Mouse (Mus musculus) lung, postnatal 10 days (tissue): ENCODE data around the gene Slc16a5.

Experiments
- DNase-seq: peaks from one replicate; pipeline ENCODE4 v3.0.0; 2021

The Slc16a5 gene

GRCm38 (mm10) chr11:115516942-115517341 lies 54.7 kb downstream of the Slc16a5 start:
- no peak for DNase-seq

GRCm38 (mm10) chr11:115518693-115519092 lies 56.4 kb downstream of the Slc16a5 start:
- no peak for DNase-seq

DNA sequence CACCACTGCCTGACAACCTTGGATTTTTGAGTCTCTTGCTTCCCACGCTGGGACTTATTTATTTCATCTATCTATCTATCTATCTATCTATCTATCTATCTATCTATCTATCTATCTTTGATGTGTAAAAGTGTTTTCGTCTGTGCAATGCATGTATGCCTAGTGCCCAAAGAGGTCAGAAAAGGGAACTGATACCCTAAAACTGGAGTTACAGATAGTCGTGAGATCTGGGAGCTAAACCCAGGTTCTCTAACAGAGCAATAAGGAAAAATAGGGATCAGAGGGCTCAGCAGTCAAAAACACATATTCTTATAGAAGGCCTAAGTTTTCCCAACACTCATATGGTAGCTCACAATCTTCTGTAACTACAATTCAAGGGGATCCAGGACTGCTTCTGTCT lies 57.3 kb downstream of the Slc16a5 start:
- no peak for DNase-seq

DNA sequence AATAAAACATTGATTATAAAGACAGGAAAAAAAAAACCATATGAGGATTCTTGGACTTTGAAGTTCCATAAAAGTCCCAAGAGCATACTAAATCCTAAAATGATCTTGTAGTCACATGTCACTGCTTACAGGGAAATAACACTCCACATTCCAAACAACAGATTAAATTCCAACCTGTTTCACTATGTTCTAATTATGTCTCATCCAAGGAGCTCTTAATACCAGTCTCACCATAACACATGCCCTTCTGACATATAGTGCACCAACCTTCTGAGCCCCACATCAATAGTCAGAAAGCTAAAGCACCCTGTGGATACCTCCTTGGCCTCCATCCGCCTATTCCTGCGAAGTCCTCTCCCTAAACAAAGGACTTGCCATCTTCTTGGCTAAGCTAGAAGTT lies 57.9 kb downstream of the Slc16a5 start:
- no peak for DNase-seq

DNA sequence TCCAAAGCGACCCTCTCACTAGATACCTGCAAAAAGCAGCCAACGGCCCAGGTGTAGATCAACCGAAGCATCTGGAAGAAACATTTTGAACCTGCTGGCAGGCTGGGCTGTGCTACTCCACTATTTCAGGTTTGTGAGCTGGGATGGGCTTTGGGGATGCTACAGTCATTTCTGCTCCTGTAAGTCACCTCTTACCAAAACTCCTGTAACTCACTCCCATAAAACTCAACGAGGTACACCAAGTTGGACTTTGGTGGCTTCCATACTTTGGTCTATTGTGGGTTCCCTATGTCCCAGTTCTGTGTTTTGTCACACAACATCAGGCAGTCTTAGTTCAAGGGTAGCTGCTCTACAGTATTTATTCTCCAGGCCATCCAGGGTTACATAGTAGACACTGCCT lies 58.8 kb downstream of the Slc16a5 start:
- no peak for DNase-seq

DNA sequence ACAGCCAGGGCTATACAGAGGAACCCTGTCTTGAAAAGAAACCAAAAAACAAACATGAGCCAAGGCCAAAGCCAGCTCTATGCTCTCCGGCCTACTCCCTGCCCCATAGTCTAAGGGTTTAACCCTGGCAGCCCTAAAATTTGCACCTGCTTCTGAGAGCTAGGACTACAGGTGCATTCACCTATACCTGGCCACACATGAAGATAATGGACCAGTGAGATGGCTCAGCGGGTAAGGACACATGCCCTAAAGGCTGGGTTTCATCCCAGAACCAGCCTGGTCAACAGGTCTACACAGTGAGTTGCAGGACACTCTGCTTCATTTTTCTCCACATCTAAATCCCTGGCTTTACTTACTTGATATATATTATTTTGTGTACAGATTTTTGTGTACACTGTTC lies 60.0 kb downstream of the Slc16a5 start:
- DNase-seq = no peak

GRCm38 (mm10) chr11:115522703-115523102 lies 60.4 kb downstream of the Slc16a5 start:
- DNase-seq = no peak
